Mouse (Mus musculus): ENCODE data around the gene Sec24c.

Gene Sec24c

DNA sequence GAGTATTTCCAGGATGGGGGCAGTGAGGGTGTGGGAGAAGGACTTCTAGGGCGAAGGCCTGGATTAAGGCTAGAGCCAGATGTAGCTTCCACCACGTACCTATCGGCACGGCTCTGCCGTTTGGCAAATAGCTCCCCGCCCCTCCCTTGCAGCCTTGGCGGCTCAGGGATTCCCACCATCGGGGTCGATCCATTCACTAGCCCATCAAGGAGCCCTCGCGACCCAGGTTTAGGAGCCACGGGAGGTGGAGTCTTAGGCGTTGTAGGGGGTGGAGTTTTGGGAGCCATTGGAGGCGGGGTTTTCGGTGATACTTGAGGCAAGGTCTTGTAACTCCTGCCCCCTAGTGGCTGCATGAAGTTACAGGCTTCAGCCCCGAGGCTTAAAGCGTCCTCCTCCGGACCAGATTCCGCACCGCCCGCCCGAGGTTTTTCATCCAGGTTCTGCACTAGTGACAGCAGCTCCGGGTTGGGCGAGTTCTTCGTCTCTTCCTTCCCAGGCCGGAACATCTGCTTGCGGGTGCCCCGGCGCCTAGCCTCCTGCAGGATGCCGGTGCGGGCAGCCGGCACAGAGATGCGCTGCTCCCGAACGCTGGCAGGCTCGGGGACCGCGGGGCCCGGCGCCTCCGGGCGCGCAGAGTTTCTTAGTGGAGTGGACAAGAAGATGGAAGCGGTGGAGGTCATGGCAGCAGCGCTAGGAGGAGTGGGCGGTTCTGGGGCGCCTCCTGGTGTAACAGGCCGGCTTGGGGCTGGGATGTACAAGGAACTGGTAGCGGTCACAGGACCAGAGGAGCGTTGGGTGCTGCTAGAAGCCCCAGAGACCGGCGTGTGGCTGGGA is 13.1 kb upstream of the Sec24c start:
- DNase-seq, result peak; percentile 98

DNA sequence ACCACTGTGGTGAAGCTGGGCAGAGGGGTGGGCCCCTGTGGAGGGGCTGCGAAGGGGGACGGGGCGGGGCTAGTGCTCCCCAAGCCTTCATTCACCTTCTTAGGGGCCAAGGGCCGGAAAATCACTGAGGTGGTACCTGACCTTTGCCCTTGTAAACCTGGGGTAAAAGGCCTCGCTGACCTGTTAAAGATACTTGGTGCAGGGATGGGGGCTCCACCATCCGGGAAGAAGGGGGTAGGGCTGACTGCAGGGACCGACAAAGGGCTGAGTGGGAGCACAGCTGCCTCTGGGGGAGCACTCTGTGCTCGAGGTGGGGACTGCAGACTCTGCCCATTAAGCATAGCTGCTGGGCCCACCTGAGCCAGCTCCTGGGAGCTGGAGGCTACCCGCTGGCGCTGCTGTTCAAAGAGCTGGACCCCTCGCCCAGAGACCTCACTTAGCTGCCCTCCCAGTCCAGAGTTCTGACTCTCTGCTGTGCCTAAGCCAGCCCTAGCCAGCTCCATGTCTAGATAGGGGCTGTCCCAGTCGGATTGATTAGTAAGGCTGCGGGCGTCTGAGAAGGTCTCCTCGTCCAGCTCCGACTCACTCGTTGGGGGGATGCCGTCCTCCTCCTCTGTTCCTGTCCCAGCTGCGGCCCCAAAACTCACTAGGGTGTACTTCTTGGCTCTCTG is 12.3 kb upstream of the Sec24c start:
- no peak for DNase-seq

DNA sequence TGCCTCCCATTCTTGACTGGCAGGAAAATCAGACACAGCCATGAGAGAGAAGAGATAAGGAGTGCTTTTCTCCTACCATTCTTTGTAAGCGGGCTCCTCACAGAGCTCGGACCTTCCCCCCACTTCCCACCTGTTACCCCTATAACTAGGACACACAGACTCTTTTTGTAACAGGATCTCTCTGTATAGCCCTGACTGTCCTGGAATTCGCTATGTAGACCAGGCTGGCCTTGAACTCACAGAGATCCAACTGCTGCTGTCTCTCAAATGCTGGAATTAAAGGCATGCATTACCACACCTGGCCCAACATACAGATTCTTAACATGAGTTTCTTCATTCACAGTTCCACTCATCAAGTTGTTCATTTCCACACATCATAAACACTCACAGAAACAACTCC is 11.4 kb upstream of the Sec24c start:
- no peak for DNase-seq

- no peak for DNase-seq
Measured at GRCm38 (mm10) chr14:20663601-20664000, 10.5 kb upstream of the Sec24c start.

GRCm38 (mm10) chr14:20664436-20664835 is 9.7 kb upstream of the Sec24c start:
- peak; percentile 3 for DNase-seq

DNA sequence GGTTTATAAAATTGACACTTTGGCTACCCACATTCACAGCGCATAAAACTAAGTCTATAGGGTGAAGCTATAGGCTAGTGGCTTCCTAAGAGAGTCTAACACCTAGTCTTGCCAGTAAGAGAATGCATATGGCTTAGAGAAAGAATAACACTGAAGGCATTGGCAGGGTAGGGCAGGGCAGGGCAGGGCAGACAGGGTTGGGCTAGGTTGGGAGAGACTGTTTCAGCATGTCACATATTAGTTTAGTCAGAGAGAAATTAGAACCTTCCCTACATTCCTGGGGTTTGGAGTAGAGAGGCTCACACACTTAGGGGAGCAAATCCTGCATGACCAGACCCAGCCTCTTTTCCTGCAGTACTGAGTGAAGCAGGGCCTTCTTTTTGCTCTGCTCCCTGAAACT is 6.6 kb upstream of the Sec24c start:
- DNase-seq, result no peak

DNA sequence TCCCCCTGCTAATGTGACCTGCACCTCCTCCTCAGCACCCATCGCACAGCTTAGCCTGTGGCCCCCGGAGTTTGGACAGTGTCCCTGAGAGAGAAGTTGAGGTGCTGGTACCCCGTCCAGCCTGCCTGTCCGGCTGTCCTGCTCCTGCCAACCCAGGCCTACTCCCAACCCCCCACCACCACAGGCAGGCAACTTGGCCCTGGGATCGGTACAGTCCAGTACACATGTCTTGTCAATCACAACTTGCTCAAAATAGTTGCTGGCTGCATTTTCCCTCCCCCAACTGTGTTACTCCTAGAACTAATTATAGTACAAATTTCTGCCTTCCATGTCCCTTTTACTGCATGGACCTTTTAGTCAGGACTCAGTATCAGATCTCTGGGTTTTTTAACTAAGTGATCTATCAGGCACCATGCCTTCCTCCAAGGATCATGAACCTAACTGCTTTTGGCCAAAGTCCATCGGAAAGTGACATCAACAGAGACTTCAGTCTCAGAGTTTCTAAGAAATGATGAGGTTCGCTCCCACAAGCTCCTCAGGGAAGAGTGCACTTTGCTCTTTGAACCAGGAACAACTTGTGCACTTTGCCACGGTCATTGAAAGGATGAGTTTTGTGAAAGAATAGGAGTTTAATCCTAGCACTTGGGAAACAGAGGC is 5.8 kb upstream of the Sec24c start, which contains the start of gene Synpo2l:
Gene Synpo2l (minus strand): TSS at position 201 of the 657 bp plus-strand sequence.
- no peak for DNase-seq

DNA sequence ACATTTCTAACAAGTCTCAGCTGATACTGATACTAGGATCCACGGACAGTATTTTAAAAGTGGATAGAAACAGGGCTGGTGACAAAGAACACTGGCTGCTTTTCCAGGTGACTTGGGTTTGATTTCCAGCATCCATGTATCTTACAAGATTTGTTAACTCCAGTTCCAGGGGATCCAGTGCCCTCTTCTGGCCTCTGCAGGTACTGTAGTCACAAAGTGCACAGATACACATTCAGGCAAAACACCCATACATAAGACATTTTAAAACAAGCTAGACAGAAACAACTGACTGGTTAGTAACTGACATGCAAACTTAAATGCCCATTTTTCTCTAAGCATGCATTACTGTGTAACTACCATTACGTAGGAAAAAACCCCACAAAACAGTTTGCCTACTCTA is 1.1 kb upstream of the Sec24c start:
- DNase-seq, result peak; percentile 60

- no peak for DNase-seq
Measured at GRCm38 (mm10) chr14:20673735-20674063, 409 bp upstream of the Sec24c start.

DNA sequence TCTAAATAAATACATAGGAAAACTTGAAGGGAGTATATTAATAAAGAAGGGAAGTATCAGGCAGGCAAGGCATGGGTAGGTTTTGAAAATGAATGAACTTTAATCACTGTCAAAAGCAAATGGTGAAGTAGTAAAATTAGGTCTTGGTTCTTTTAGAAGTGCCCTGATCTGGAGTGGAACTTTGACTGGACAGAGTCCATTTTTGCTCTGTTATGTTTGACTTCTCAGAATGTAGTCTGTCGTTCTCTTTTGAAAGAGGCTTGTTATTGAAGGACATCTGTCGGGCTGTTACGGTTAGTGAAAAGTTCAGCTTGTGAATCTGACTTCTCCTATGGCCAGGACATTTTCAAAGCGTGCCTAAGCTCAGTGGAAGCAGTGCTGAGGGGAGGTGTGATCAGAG is 3.8 kb downstream of the Sec24c start:
- DNase-seq, result no peak

DNA sequence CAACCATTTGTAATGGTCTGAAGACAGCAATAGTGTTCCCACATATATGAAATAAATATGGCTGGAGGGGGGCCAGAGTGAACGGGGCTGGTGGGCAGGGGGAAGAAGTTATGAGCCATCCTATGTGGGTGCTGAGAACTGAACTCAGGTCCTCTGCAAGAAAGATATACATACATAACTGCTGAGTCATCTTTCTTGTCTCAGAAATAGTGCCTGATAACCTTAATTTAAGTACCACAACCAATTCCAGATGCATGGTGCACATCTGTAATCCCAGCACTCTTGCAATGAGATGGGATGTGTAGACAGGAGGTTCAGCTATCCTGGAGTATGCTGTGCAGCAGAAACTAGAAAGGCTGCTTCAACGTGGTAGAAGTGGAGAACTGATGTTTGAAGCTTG is 7.6 kb downstream of the Sec24c start:
- DNase-seq, result no peak

- no peak for DNase-seq
Measured at GRCm38 (mm10) chr14:20682498-20682897, 8.4 kb downstream of the Sec24c start.

DNA sequence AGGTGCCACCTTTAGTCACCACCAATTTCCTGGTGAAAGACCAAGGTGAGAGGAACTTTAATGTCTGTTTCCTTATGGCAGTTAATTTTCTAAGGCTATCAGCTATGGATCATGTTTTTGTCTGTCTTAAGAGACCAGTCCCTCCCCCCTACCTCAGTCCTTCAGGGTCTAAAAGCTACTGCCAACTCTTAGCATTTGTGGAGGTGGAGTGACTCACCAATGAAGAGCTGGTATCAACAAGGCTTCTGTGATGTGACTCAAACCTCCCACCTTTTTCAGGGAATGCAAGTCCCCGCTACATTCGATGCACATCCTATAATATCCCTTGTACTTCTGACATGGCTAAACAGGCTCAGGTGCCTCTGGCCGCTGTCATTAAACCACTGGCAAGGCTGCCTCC is 12.5 kb downstream of the Sec24c start:
- DNase-seq, result no peak

- DNase-seq, result no peak
Measured at GRCm38 (mm10) chr14:20689009-20689408, 14.9 kb downstream of the Sec24c start.

GRCm38 (mm10) chr14:20691772-20692171 is 17.7 kb downstream of the Sec24c start:
- no peak for DNase-seq

DNA sequence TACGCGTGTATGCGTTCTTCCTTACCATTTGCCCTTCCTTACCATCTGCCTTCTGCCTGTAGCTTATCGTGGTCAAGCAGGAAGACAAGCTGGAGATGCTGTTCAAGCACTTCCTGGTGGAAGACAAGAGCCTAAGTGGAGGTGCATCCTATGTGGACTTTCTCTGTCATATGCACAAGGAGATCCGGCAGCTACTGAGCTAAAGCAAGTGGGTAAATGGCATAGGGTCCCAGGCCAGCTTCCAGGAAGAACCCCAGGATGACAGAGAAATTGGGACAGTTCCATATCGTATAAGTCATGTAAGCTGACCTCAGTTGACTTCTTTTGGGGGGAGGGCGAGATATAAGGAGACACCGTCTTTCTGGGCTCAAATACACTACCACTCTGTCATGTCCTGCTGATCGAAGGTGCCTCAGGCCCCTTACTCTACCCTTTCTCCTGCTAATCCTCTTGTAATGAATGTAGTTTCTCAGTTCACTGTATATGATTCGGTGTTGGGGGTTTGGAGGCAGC is 19.5 kb downstream of the Sec24c start:
- DNase-seq, result no peak

GRCm38 (mm10) chr14:20694185-20694883 is 20.2 kb downstream of the Sec24c start:
- DNase-seq, result peak; percentile 4

DNA sequence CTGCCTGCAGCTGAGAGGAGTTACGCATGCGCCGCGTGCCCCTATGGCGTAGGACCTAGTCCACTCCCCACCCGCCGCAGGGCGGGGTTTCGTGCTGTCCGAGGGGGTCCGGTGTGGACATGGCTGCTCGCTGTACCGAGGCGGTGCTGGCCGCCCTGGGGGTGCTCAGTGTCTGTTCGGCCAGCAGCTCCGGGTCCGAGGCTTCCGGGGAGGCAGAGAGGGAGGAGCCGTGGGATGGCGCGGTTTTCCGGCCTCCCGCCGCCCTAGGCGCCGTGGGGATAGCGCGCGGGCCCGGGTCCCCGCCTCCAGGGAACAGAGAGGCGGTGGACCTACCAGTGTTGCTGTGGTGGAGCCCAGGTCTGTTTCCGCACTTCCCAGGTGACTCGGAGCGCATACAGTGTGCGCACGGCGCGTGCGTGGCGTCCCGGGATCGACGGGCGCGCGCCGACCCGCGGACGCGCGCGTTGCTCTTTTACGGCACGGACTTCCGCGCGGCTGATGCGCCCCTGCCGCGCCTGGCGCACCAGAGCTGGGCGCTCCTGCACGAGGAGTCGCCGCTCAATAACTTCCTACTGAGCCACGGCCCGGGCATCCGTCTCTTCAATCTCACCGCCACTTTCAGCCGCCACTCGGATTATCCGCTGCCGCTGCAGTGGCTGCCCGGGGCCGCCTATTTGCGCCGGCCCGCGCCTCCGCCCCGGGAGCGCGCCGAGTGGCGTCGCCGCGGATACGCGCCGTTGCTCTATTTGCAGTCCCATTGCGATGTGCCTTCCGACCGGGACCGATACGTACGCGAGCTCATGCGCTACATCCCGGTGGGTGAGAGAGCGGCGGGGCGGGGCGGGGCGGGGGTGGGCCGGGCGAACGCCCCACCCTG is 21.0 kb downstream of the Sec24c start, which contains the start of gene Fut11:
Gene Fut11 (plus strand): TSS at position 85 of the 877 bp plus-strand sequence.
- peak; percentile 92 for DNase-seq

- peak; percentile 11 for DNase-seq
Measured at GRCm38 (mm10) chr14:20695761-20696520, 21.8 kb downstream of the Sec24c start.

- DNase-seq, result peak; percentile 59
Measured at GRCm38 (mm10) chr14:20696986-20697385, 22.9 kb downstream of the Sec24c start.

DNA sequence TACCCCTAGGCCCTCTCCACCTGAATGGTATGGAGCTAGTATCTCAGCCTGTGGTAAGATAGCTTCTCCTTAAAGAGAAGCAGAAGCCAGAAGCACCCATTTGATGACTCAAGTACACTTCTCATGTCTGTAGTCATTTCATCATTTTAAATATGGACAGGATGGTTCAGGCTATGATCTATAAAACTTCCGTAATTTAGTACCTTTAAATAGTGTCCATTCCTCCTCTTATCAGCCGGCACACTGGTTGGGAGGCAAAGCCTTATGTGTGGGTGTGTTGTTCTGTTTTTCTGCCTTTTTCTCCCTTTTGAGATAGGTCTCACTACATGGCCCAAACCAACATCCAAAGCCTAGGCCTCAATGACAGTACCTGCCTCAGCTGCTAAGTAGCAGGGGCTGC is 24.4 kb downstream of the Sec24c start:
- no peak for DNase-seq
